Mouse (Mus musculus): Measurements from ENCODE around the gene Gm32742. TPM values are rescaled to one million over a fixed set of nuclear protein-coding genes. Genes with fewer than 3 reads are reported as not detected.

Gene Gm32742
- total RNA-seq (2021), result not detected
- long read RNA-seq, experiment 1, result 0 reads
- long read RNA-seq, experiment 2, result 0 reads

DNA sequence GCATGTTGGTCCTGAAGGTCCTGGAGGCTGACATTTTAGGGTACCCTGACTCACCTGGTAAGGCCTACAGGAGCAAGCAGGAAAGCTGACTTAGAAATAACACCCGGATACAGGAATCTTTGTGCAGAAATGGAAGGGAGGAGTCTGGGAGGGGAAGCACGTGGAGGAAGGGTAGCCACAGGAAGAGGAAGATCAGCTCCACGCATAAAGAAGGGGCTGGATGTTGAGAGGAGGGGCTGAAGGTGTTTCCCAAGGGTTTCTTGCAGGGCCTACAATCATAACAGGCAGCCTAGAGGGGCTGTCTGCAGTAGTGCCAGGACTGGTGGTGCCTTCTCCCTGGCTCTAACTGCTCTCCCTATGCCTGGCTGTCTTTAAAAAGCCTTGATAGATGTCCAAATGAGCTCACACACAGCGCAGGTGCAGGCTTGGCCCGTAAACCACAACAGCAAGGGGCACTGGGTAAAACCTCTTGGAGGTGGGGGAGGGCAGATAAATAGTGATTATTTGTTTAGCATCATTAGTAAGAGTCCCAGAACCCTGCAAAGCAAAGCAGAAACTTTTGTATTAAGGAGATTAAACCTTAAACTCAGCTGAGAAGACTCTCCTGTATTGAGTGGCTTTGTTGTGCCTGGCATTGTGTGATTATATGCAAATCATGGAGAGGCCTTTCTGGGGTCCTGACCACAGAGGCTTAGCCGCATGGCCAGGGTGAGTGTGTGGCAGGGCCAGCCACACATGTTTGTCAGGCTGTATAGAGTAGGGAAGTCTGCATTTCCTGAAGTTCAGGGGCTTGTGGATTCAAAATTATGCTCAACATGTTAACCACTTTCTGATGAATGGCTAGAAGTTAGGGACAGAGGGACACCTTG is at the start of gene Gm32742:
Gm32742 (minus strand) TSS at position 206 of the 869 bp plus-strand sequence.
- DNase-seq (ENCODE audit: low spot score in 2 of 2), result no peak

DNA sequence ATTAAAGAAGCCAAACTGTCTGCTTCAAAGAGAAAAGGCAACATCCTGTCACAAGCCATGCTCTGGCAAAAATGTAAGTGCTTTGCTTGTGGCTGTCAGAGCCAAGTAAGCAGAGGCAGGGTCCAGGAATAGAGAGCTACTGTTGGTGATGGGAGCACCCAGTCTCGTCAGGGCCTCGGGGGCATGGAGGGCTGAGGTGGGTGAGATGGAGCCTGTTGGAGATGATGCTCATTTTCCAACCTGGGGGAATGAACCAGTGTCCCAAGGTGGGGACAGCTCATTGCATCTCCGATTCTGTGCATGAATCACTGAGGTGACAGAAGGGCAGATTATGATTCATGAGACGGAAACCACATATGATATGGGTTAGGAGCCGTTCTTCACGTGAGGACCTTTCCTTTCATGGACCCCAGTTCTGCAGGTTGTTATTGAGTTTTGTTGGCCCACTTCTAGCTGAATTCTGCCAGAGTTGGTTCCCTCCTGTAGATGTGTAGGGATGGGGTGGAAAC is 48.5 kb upstream of the Gm32742 start:
- no peak for DNase-seq (ENCODE audit: low spot score in 2 of 2)

DNA sequence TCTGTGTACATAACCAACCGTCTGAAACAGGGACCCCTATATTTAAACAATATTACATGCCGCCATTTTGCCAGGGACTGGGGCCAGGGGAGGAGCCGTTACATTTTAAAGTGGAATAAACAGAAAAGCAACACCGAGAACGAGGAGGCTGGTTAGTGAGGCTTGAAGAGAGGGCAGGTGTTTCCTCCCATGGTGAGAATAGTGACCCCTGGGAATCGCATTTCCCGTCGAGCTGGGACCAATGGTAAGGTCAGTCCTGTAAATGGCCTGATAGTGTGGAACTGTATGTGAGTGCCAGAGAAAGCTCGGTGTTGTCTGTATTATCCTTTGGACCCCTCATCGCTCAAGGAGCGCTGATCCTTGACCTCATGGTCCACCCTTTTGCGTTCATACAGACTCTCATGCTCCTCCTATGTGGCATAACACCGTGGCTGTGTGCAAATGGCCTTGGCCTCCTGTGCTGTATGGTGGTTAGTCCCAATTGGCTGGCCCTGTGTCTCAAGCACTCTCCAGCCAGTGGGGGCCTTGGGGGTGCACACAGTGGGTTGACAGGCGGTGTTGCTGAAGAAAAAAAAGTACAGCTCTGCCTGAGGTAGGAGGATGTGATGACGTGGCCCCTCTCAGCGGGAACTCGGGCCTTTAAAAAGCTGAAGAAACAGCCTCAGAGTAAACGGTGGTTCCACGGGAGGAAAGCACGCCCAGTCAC is 47.9 kb upstream of the Gm32742 start, which contains the start of gene Pou2af1:
Pou2af1 (plus strand) TSS at position 686 of the 706 bp plus-strand sequence.
- DNase-seq (ENCODE audit: low spot score in 2 of 2), result no peak

DNA sequence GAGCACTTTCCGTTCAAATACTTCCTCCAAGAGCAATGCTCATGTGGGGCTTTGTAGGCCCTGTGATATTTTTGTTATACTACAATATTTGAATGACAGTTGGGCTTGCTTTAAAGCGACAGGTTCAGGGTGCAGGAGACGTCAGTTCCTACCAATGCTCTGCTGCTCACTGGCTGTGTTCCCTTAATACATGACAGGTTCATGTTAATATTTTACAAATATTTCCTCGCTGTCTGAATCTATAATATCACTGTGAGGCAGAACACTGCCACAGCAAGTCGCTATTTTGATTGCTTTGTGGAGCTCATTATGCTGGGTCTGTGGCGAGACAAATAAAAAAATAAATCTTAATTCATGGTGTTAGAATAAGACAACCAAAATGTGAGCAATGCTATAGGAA is 45.9 kb upstream of the Gm32742 start:
- DNase-seq (ENCODE audit: low spot score in 2 of 2), result no peak

DNA sequence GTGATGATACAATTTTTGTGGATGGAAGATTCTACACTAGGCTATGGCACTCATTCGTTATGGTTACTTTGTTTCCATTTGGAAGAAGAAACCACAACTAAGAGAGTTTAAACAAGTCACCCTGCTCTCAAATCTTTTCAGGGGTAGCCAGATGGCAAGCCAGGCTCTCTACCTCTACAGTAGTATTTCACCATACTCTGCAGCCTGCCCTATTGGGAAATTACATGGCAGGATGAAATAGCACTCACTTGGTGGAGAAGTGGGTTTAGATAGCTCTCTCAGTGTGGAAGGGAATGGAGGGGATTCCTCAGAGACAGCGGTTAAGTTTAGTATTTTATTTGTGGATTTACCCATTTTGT is 43.6 kb upstream of the Gm32742 start:
- no peak for DNase-seq (ENCODE audit: low spot score in 2 of 2)

DNA sequence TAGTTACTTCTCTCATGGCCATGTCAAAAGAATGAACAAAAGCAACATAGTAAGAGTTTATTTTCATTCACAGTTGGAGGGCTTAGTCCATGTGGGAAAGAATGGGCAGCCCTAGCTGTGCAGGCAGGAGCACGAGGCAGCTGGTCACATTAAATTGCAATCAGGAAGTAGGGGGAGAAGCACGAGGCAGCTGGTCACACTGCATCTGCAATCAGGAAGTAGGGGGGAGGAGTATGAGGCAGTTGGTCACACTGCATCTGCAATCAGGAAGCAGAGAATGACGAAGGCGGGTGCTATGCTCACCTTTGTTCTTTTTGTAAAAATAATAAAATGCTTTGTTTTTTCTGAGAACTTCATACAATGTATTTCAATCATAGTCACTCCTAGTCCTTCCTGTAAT is 29.5 kb upstream of the Gm32742 start:
- no peak for DNase-seq (ENCODE audit: low spot score in 2 of 2)

DNA sequence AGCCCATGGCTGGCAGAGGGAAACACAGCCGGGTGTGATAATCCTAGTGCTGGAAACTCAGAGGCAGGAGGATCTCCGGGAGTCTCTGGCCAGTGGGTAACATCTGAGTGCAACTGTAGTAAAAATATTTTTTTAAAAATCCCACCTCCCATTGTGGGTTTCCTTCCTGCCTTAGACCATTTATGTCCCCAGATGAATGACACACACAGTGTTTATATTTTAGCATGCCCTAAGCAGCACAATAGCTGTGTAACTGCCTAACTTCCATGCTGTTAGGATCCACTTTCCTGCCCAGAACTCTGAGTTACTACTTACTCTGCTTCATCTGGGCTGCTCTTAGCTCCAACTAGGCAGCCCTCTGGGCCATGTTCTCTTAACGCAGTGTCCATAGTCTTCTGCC is 25.3 kb upstream of the Gm32742 start:
- DNase-seq (ENCODE audit: low spot score in 2 of 2), result no peak

DNA sequence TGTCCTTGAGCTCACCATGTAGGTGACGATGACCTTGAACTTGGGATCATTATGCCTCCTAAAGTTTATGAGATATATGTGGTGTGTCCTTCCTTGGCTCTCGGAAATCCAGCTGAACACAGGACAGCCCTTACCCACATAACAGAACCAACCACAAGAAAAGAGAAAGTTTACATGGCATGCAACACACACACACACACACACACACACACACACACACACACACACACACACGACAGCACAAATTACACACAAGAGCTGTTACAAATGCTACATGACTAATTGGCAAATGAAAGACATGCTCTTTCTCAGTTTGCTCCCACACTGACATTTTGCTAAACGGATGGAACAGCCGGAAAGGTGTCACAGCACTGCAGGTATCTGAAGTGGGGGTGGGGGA is 20.6 kb upstream of the Gm32742 start:
- DNase-seq (ENCODE audit: low spot score in 2 of 2), result no peak

DNA sequence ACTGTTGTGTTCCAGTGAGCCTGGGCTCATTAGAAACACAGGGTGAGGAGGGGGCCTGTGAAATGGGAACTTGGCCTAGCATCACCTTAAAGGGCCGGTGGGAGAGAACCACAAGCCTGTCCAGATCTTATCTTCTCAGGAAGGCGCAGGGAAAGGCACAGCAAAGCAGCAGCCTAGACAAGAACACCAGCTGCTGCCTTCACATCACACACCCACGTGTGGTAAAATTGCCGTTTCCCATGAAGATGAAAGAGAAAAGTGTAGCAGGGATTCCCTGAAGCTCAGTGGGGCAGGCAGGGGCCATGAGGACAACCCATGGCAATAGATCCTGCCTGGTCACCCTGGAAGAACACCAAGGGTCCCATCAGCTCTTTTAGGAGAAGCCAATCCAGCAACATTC is 20.1 kb upstream of the Gm32742 start:
- DNase-seq (ENCODE audit: low spot score in 2 of 2), result no peak

DNA sequence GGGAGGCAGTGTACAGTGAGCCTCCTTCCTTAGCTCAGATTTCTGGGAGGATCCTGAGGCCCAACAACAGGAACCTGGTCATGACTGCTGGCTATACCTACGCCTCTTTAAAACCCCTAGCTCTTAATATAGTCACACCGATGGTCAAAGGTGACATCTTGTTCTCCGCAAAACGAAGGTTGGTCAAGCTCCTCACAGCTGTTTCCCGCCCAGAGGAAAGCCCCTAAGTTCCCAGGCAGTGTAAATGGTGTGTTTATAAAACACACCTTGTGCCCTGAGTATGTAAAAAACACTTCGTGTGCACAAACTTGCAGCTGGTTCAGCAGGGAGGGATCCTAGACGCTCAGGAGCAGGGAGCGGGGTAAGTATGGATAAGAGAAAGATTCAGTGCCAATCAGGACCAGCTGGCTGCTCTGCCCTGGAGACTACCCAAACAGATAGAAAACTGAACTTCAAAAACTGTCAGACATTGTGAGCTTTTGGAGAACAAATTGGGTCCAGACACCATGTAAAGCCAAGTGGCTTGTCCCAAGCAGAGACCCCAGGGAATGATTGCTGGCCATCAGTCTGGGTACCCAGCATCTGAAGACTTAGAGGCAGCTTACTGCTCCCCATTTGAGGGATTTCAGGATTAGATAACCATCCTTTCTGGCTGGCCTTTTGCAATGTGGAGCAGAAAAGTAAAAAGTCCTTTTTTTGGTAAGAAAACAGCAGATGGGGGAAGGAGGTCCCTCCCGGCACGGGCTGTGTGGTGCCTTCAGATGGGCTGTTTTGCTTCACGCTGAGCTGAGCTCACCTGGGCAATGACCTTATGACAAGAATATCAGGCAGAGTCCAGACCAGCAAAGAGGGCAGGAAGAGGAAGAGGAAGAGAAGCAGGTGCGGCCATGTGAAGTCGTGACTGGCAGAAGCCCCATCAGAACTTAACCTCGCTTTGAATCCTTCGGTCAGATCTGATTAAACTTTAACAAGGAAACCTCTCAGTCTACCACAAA is 17.7 kb upstream of the Gm32742 start:
- DNase-seq (ENCODE audit: low spot score in 2 of 2), result no peak

DNA sequence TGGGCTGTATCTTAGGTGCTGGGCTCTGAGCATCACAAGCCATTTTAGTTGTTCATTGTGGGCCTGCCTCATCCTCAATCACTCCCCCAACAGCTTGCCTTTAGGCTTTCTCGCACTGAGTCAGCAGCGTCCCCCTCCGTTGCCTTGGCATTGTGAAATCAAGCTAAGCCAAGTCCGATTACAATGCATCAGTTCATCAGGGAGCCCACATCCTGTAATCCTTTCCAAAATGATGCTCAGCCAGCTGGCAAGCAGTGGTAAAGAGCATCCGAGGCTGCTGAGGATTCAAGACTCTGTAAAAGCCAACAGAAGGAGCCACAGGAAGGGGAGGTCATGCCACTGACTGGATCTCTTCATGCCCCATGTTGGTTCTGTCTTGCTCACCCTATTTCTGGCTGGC is 15.3 kb upstream of the Gm32742 start:
- no peak for DNase-seq (ENCODE audit: low spot score in 2 of 2)

DNA sequence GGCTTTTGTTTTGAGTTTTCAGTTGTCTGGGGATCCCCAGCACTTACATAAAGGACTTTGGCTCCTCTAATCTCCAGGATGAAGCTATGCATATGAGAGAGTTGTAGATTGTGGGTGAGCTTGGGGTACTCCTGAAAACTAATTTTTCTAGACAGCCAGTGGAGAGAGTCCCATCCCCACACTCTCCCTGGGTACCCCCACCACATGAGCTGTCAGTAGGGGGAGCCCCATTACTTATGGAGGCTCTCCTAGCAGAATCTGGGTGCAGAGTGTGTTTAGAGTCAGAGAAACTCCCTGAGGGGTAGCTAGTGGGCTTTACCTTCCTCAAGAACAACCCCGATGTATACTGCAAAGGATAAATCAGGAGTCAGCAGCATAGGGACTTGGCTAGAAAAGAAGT is 13.0 kb upstream of the Gm32742 start:
- no peak for DNase-seq (ENCODE audit: low spot score in 2 of 2)

DNA sequence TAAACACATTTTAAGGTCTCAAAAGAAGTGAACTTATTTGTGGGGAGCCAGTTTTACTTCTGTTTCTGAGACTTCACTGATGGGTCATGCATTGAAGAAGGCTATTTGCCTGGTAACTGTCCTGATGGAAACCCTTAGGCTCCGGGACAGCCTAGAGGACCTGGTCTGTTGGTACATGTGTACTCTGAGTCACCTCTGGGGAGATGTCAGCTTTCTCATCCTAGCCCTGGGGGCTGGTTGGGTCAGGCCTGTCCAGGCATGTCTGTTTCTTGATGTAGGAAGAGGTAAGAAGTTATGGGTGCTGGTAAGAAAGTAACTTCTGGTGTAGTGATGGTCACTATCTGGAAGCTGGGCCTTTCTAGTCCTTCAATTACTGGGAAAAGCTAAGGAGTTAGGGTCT is 10.4 kb upstream of the Gm32742 start:
- DNase-seq (ENCODE audit: low spot score in 2 of 2), result no peak

DNA sequence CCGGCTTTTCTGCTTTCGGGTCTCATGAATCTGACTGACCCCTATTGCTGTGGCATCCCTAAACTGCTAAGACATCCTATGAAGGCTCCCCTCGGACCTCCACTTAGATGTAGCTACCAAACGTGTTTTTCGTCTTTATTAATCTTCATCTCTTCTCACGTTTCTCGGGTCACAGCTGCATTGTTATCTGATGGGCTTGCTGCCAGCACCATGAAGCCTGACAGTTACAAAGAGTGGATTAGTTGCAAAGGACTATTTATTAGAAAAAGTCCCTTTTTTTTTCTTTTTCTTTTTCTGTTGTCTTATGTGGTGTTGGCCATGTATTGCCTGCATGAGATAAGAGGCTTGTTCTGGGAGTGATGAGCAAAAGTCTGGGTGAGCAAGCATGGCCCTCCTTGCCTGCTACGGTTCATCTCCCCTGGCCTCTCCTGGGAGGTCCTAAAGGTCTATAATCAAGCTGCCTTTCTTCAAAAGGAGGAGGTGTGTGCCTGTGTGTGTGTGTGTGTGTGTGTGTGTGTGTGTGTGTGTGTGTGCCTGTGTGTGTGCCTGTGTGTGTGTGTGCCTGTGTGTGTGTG is 9.7 kb upstream of the Gm32742 start:
- no peak for DNase-seq (ENCODE audit: low spot score in 2 of 2)

DNA sequence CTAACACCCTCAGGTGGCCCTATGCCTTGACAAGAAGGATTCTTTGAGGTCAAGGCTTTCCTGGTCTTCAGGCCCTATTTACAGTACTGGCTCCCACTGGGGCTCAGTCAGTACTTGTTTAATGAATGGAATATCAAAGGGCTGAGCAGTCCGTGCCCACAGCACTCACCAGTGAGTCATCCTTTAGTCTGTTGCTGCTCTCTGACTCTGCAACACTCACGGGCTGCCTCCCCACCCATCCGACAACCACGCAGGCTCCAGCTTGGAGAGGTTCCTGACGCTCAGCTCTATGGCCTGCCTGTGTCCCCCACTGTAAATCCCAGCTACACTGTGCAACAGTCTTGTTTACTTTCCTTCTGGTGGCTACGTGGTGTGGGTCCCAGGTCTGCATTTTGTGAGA is 5.0 kb upstream of the Gm32742 start:
- peak in 1 of 2 experiments; percentile 8 for DNase-seq (ENCODE audit: low spot score in 2 of 2)

DNA sequence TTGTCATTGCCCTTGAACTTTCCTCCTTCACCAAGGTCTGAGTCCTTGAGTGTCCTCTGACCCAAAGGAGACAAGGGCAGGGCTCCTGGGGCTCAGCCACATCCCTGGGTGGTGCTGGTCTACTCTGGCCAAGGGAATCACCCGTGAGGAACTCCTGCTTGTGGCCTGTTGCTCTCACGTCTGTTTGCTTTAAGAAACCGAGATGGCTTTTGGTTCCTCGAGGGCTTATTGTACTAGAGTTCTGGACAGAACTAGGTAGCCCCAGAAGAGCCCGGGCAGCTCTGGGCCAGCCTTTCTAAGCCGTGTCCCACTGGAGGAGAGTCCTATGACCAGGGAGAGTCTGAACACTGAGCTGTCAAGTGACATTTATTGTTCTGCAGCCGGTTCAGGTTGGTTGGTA is 3.8 kb upstream of the Gm32742 start:
- no peak for DNase-seq (ENCODE audit: low spot score in 2 of 2)

DNA sequence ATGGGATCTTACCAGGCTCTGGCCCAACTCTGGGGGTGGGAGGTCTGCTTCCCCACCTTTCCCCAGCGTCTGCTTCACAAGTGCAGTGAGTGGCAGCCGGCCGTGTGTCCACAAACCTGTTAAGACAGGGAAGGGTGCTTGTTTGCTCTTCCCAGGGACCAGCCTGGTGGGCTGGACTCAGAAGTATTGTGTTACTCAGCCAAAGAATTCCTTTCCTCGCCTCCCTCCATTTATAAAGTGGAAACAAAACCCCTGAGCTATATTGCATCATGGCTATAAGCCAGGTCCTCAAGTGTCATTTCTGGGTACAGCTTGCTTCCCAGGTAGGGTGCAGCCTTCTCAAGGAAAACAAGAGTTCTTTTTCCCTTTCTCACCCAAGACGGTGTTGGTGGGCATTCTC is 3.4 kb upstream of the Gm32742 start:
- DNase-seq (ENCODE audit: low spot score in 2 of 2), result no peak

DNA sequence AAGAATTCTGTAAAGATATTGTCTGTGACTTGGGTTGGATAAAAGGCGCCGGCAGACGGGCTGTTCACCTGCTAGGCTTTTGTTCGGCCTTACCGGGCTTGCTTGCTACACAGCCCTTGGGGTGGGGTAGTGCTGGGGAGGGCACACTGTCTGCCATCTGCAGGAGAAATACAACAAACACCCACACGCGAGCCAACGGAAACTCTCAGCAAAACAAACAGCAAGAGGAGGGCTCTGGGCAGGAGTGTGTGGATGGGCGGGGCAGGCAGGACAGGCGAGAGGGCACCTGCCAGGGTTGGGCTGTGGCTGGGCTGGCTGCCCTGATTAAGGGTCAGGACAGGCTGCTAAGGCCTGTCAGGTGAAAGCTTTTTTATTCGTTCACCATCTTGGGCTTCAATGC is 2.6 kb upstream of the Gm32742 start:
- no peak for DNase-seq (ENCODE audit: low spot score in 2 of 2)

DNA sequence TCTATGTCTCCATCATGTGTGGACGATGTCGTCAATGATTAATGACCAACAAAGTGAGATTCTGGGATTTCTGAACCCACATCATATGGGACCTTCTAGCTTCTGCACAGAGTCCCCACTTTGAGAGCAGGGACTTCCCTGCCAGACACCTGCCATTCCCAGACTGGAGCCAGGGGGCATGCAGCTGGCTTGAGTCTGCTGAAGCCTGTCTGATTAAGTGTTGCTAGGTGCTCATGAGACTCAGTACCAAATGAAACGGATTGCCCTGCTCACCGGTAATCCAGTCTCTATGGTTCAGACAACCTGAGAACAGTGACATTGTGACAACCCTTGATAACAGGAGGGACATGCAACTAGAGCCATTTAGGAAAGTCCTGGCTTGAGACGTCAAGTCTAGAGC is 1.3 kb downstream of the Gm32742 start:
- DNase-seq (ENCODE audit: low spot score in 2 of 2), result no peak

DNA sequence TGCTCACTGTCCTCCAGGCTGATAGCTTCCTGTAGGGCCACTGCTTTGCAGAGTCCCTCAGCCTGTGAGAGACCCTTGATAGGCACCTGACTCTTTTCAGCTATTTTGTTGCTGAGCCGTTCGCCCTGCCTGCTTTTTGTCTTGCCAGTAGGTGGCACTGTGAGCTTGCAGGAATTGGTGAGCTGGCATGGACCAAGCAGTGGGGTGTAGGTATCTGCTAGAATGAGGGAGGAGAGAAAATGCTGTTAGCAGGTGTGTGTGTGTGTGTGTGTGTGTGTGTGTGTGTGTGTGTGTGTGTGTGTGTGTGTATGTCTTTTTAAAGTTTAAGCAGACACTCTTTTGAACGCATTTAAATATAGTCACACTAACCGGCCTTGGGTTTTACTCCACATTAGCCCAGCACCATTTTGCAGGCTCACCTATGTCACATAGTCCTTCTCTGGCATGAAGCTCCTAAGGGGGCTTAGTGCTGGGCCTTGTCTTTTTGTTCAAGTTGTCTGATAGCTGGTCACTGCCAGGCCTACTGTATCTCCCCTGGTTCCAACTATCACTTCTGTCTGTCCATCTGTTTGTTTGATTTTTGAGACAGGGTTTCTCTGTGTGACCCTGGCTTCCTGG is 3.4 kb downstream of the Gm32742 start:
- peak; percentile 75 to 78 for DNase-seq (ENCODE audit: low spot score in 2 of 2)

All from adrenal gland, adult 18-20 months (tissue).